Mouse (Mus musculus) E14TG2a.4 (cell line): Measurements from ENCODE around the gene Elovl5.

ENCODE experiments used
- H3K27me3 ChIP-seq: 2 replicates; pipeline ENCODE4 v1.6.1; 2014; ENCODE audit warnings: low read length, control low read depth; ENCODE audit not compliant: insufficient read depth
- H3K36me3 ChIP-seq: 2 replicates; pipeline ENCODE4 v1.6.1; 2014; ENCODE audit warnings: low read length, control low read depth; ENCODE audit not compliant: insufficient read depth
- H3K4me1 ChIP-seq: replicated peaks from 2 replicates; pipeline ENCODE4 v1.6.1; 2014; ENCODE audit warnings: low read depth, low read length, control low read depth
- H3K4me3 ChIP-seq: replicated peaks from 2 replicates; pipeline ENCODE4 v1.5.1; 2014; ENCODE audit warnings: mild to moderate bottlenecking, low read length
- H3K9me3 ChIP-seq: 2 replicates; pipeline ENCODE4 v1.6.1; 2014; ENCODE audit warnings: low read length, control low read depth
- CTCF ChIP-seq: conservative IDR thresholded peaks from 2 replicates; pipeline ENCODE4 v1.5.1; 2014; ENCODE audit warnings: low read length
- NANOG ChIP-seq: IDR thresholded peaks from 2 replicates; pipeline ENCODE4 v1.6.1; 2014; ENCODE audit warnings: borderline replicate concordance, low read length, mixed read lengths
- POU5F1 ChIP-seq: IDR thresholded peaks from 2 replicates; pipeline ENCODE4 v1.6.1; 2014; ENCODE audit warnings: low read length, borderline replicate concordance

Gene Elovl5

GRCm38 (mm10) chr9:78021256-78021655, 104.1 kb downstream of the Elovl5 start:
- Histone ChIP-seq H3K4me3 (no peak overlapping the region), H3K36me3 (no peaks in the 10 kb centered on the region), H3K27me3 (no peaks in the 10 kb centered on the region), H3K9me3 (no peaks in the 10 kb centered on the region), H3K4me1 (peaks cover 12% of the 10 kb centered on the region)
- TF ChIP-seq NANOG, result no peak
- no peak for TF ChIP-seq CTCF
- no peak for TF ChIP-seq POU5F1

- Histone ChIP-seq H3K4me1 (peaks cover 6% of the 10 kb centered on the region), H3K36me3 (no peaks in the 10 kb centered on the region), H3K4me3 (no peak overlapping the region), H3K27me3 (no peaks in the 10 kb centered on the region), H3K9me3 (no peaks in the 10 kb centered on the region)
- TF ChIP-seq POU5F1, result no peak
- no peak for TF ChIP-seq NANOG
- TF ChIP-seq CTCF, result no peak
Observed at GRCm38 (mm10) chr9:78022187-78022945, 105.2 kb downstream of the Elovl5 start.

DNA sequence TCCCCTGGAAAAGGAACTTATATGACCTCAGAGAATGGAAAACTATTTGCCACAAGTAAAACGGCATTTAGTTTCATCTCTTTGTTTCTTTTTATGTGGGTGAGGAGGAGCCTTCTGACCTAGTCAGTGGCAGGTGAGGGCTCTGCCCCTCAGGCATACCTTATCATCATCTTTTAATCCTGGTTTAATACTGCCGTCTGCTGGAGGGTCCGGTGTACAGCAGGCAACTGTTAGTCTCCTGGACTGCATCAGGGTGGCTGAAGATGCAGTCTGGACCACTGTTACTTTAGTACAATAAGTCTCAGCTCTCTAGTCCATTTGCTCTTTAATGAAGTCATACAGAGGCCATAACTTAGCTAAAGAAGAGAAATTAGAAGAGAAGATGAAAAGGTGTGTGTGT, 107.7 kb downstream of the Elovl5 start:
- H3K9me3 ChIP-seq, result no peaks in the 10 kb centered on the region
- H3K36me3 ChIP-seq, result no peaks in the 10 kb centered on the region
- TF ChIP-seq CTCF, result peak; percentile 99
- TF ChIP-seq NANOG, result no peak
- no peak for TF ChIP-seq POU5F1
- H3K27me3 ChIP-seq, result no peaks in the 10 kb centered on the region
- peaks cover 6% of the 10 kb centered on the region for H3K4me1 ChIP-seq
- H3K4me3 ChIP-seq, result no peak overlapping the region

- TF ChIP-seq NANOG, result no peak
- Histone ChIP-seq H3K27me3 (no peaks in the 10 kb centered on the region), H3K4me3 (no peak overlapping the region), H3K4me1 (no peaks in the 10 kb centered on the region), H3K9me3 (no peaks in the 10 kb centered on the region), H3K36me3 (no peaks in the 10 kb centered on the region)
Observed at GRCm38 (mm10) chr9:78027099-78027498, 109.9 kb downstream of the Elovl5 start.

DNA sequence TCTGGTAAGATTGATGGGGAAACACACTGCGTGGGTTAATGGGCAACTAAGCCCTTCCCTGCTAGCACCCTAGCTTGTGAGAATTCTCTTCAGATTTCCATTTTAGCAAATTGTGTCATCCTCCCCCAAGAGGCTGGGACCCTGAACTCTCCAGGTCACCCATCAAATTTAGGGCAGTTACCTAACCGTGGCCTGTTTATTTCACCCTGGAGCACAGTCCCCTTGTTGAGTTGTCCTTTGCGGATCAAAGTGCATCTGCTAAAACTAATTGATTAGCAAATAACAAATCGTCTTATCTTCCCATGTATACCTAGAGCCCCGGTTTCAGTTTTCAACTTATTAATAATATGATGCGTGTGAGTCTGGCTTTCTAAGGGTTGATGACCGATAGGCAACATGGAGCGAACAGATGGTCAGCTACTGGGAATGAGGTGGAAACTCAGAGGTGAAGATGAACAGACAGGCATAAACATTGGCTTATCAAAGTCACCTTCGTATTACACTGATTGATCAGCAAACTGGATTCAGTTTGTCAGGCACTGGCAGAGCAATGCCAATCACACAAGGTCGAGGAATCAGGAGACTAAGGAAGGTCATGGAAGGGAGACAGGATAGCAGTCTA, 113.8 kb downstream of the Elovl5 start:
- Histone ChIP-seq H3K27me3 (0 out of 2 replicates have a peak, but pooled peaks cover 3% of the 10 kb centered on the region), H3K9me3 (no peaks in the 10 kb centered on the region), H3K4me3 (no peak overlapping the region), H3K4me1 (no peaks in the 10 kb centered on the region; the same call in 1 of the 2 replicates), H3K36me3 (no peaks in the 10 kb centered on the region)
- no peak for TF ChIP-seq CTCF

GRCm38 (mm10) chr9:78032930-78033329, 115.8 kb downstream of the Elovl5 start:
- H3K36me3 ChIP-seq, result no peaks in the 10 kb centered on the region
- no peak overlapping the region for H3K4me3 ChIP-seq
- TF ChIP-seq CTCF, result no peak
- TF ChIP-seq NANOG, result no peak
- TF ChIP-seq POU5F1, result no peak
- H3K27me3 ChIP-seq, result peaks cover 3% of the 10 kb centered on the region; the same call in 1 of the 2 replicates
- H3K9me3 ChIP-seq, result no peaks in the 10 kb centered on the region
- no peaks in the 10 kb centered on the region; the same call in 1 of the 2 replicates for H3K4me1 ChIP-seq
